Mouse (Mus musculus): ENCODE measurements at regions not wholly inside any gene's neighbourhood (a gene's known extent, or its start where the extent isn't known, plus 50 kb on each side); places are given as distances from the start of the nearest gene placed in this dataset.
"Not testable (repeated sequence)": the region's sequence is repeated elsewhere in the genome, so short reads cannot be mapped to it uniquely, and the experiment has no call there.

- DNase-seq: no peak
Observed at GRCm38 (mm10) chr6:144940871-144941380, 135.1 kb downstream of the Bcat1 start.

GRCm38 (mm10) chr6:144938613-144939236 lies 137.3 kb downstream of the Bcat1 start:
- no peak for DNase-seq

GRCm38 (mm10) chr6:144937211-144937610 lies 138.8 kb downstream of the Bcat1 start:
- no peak for DNase-seq

GRCm38 (mm10) chr6:144933722-144934235 lies 142.2 kb downstream of the Bcat1 start:
- no peak for DNase-seq

GRCm38 (mm10) chr6:144932402-144932801 lies 143.6 kb downstream of the Bcat1 start:
- no peak for DNase-seq

- DNase-seq: no peak
Observed at GRCm38 (mm10) chr6:144929959-144930358, 146.0 kb downstream of the Bcat1 start.

GRCm38 (mm10) chr6:144929262-144929855 lies 146.6 kb downstream of the Bcat1 start:
- no peak for DNase-seq

GRCm38 (mm10) chr6:144927599-144927998 lies 145.8 kb upstream of the Sox5 start:
- no peak for DNase-seq

- no peak for DNase-seq
Observed at GRCm38 (mm10) chr6:144922762-144923161, 141.0 kb upstream of the Sox5 start.

GRCm38 (mm10) chr6:144919750-144920149 lies 138.0 kb upstream of the Sox5 start:
- no peak for DNase-seq

GRCm38 (mm10) chr6:144917128-144917527 lies 135.4 kb upstream of the Sox5 start:
- no peak for DNase-seq

- no peak for DNase-seq
Observed at GRCm38 (mm10) chr6:144911781-144912180, 130.0 kb upstream of the Sox5 start.

GRCm38 (mm10) chr6:144910392-144910791 lies 128.6 kb upstream of the Sox5 start:
- DNase-seq: no peak

- DNase-seq: no peak
Observed at GRCm38 (mm10) chr6:144908646-144909045, 126.9 kb upstream of the Sox5 start.

- no peak for DNase-seq
Observed at GRCm38 (mm10) chr6:144903156-144903555, 121.4 kb upstream of the Sox5 start.

GRCm38 (mm10) chr6:144902267-144902995 lies 120.7 kb upstream of the Sox5 start:
- DNase-seq: peak; percentile 40

GRCm38 (mm10) chr6:144901825-144902224 lies 120.0 kb upstream of the Sox5 start:
- no peak for DNase-seq

- not testable (repeated sequence) for DNase-seq
Observed at GRCm38 (mm10) chr6:144900858-144901257, 119.1 kb upstream of the Sox5 start.

- DNase-seq: no peak
Observed at GRCm38 (mm10) chr6:144897526-144897925, 115.7 kb upstream of the Sox5 start.

- no peak for DNase-seq
Observed at GRCm38 (mm10) chr6:144890914-144891313, 109.1 kb upstream of the Sox5 start.

- no peak for DNase-seq
Observed at GRCm38 (mm10) chr6:144890166-144890565, 108.4 kb upstream of the Sox5 start.

- DNase-seq: peak; percentile 14
Observed at GRCm38 (mm10) chr6:144883117-144883516, 101.3 kb upstream of the Sox5 start.

- no peak for DNase-seq
Observed at GRCm38 (mm10) chr6:144880098-144880497, 98.3 kb upstream of the Sox5 start.

GRCm38 (mm10) chr6:144876758-144877157 lies 95.0 kb upstream of the Sox5 start:
- DNase-seq: peak; percentile 10

Measured in retina, postnatal 1 day (tissue).